Mouse (Mus musculus): ENCODE measurements around the gene Npas3. TPM values are rescaled to one million over a fixed set of nuclear protein-coding genes. Genes with fewer than 3 reads are reported as not detected.

The Npas3 gene
- total RNA-seq, 2 experiments from 2014 or later = 0.22 TPM; not detected in 1

GRCm38 (mm10) chr12:53722156-53722555, 473.7 kb downstream of the Npas3 start:
- Histone ChIP-seq H3K27ac (no peak overlapping the region), H3K4me3 (no peak overlapping the region)
- TF ChIP-seq CTCF (IDR thresholded peaks at IDR 0.05) = no peak
- intact Hi-C loops (cut with DNase I) = no loop called here
- no peak for DNase-seq

GRCm38 (mm10) chr12:53722718-53723698, 474.5 kb downstream of the Npas3 start:
- TF ChIP-seq CTCF (IDR thresholded peaks at IDR 0.05) = no peak
- Histone ChIP-seq H3K4me3 (no peak overlapping the region), H3K27ac (no peak overlapping the region)
- no peak for DNase-seq
- intact Hi-C loops (cut with DNase I) = no loop called here

GRCm38 (mm10) chr12:53729275-53729674, 480.8 kb downstream of the Npas3 start:
- Histone ChIP-seq H3K27ac (no peak overlapping the region), H3K4me3 (no peak overlapping the region)
- no peak for DNase-seq
- intact Hi-C loops (cut with DNase I) = no loop called here
- no peak for TF ChIP-seq CTCF (IDR thresholded peaks at IDR 0.05)

GRCm38 (mm10) chr12:53738549-53739292, 490.2 kb downstream of the Npas3 start:
- Histone ChIP-seq H3K27ac (no peak overlapping the region), H3K4me3 (no peak overlapping the region)
- intact Hi-C loops (cut with DNase I) = no loop called here
- no peak for TF ChIP-seq CTCF (IDR thresholded peaks at IDR 0.05)
- no peak for DNase-seq

GRCm38 (mm10) chr12:53746653-53747052, 498.2 kb downstream of the Npas3 start:
- intact Hi-C loops (cut with DNase I) = no loop called here
- no peak for TF ChIP-seq CTCF (IDR thresholded peaks at IDR 0.05)
- Histone ChIP-seq H3K4me3 (no peak overlapping the region), H3K27ac (no peak overlapping the region)
- no peak for DNase-seq

GRCm38 (mm10) chr12:53749375-53749774, 500.9 kb downstream of the Npas3 start:
- Histone ChIP-seq H3K4me3 (no peak overlapping the region), H3K27ac (no peak overlapping the region)
- DNase-seq = no peak
- intact Hi-C loops (cut with DNase I) = no loop called here
- no peak for TF ChIP-seq CTCF (IDR thresholded peaks at IDR 0.05)

- TF ChIP-seq CTCF (IDR thresholded peaks at IDR 0.05) = no peak
- intact Hi-C loops (cut with DNase I) = no loop called here
- DNase-seq = no peak
- Histone ChIP-seq H3K4me3 (no peak overlapping the region), H3K27ac (no peak overlapping the region)
Observed at GRCm38 (mm10) chr12:53752281-53753072, 504.0 kb downstream of the Npas3 start.

- intact Hi-C loops (cut with DNase I) = no loop called here
- H3K27ac ChIP-seq = no peak overlapping the region
- TF ChIP-seq CTCF (IDR thresholded peaks at IDR 0.05) = no peak
- H3K4me3 ChIP-seq = no peak overlapping the region
- DNase-seq = no peak
Observed at GRCm38 (mm10) chr12:53753368-53753937, 505.0 kb downstream of the Npas3 start.

- H3K4me3 ChIP-seq = no peak overlapping the region
- intact Hi-C loops (cut with DNase I) = no loop called here
Observed at GRCm38 (mm10) chr12:53754236-53754635, 505.8 kb downstream of the Npas3 start.

GRCm38 (mm10) chr12:53757631-53758030, 509.2 kb downstream of the Npas3 start:
- DNase-seq = no peak
- intact Hi-C loops (cut with DNase I) = no loop called here
- Histone ChIP-seq H3K27ac (no peak overlapping the region), H3K4me3 (no peak overlapping the region)
- no peak for TF ChIP-seq CTCF (IDR thresholded peaks at IDR 0.05)

More at GRCm38 (mm10) chr12:53754236-53754635, 505.8 kb downstream of the Npas3 start:
- no peak for TF ChIP-seq CTCF (IDR thresholded peaks at IDR 0.05)
- no peak for DNase-seq
- no peak overlapping the region for H3K27ac ChIP-seq

- DNase-seq = no peak
- no peak overlapping the region for H3K4me3 ChIP-seq
- TF ChIP-seq CTCF (IDR thresholded peaks at IDR 0.05) = no peak
- no peak overlapping the region for H3K27ac ChIP-seq
- intact Hi-C loops (cut with DNase I) = no loop called here
Observed at GRCm38 (mm10) chr12:53758356-53758755, 509.9 kb downstream of the Npas3 start.

GRCm38 (mm10) chr12:53764143-53764542, 515.7 kb downstream of the Npas3 start:
- no peak for DNase-seq
- no peak for TF ChIP-seq CTCF (IDR thresholded peaks at IDR 0.05)
- Histone ChIP-seq H3K27ac (no peak overlapping the region), H3K4me3 (no peak overlapping the region)
- intact Hi-C loops (cut with DNase I) = no loop called here
